Mouse (Mus musculus): ENCODE measurements around the gene Orai2. TPM values are rescaled to one million over a fixed set of nuclear protein-coding genes. Genes with fewer than 3 reads are reported as not detected.

The Orai2 gene
- polyA plus RNA-seq (2021; fragmentation: Nextera tagmentation), result 79.5 and 83.7 TPM in 2 replicates
- long read RNA-seq, experiment 1, transcript Orai2-201 (3 exons, 3,908 nt), result major isoform, 78 of 132 reads
- long read RNA-seq, experiment 1, transcript Orai2-203 (4 exons, 693 nt), result minor isoform, 11 of 132 reads
- long read RNA-seq, experiment 1, partial matches to known transcripts, result 2 of 132 reads
- long read RNA-seq, experiment 1, other reads (novel, unspliced or antisense), result 41 of 132 reads
- long read RNA-seq, experiment 2, transcript Orai2-201 (3 exons, 3,908 nt), result major isoform, 419 of 608 reads
- long read RNA-seq, experiment 2, transcript Orai2-203 (4 exons, 693 nt), result minor isoform, 96 of 608 reads
- long read RNA-seq, experiment 2, partial matches to known transcripts, result 4 of 608 reads
- long read RNA-seq, experiment 2, other reads (novel, unspliced or antisense), result 89 of 608 reads

GRCm38 (mm10) chr5:136170512-136171362, at the start of gene Orai2:
Gene Orai2, minus strand, starts transcription at chr5:136170713.

GRCm38 (mm10) chr5:136198474-136199391, 28.2 kb upstream of the Orai2 start, which contains the start of gene Prkrip1:
Gene Prkrip1, minus strand, starts transcription at chr5:136198963.

GRCm38 (mm10) chr5:136135571-136136291, 34.8 kb downstream of the Orai2 start, which contains the start of the genes Lrwd1 and Alkbh4:
Gene Lrwd1, minus strand, starts transcription at chr5:136136074.
Gene Alkbh4, plus strand, starts transcription at chr5:136136146.

GRCm38 (mm10) chr5:136115891-136116783, 54.4 kb downstream of the Orai2 start, which contains the start of gene Polr2j:
Gene Polr2j, plus strand, starts transcription at chr5:136116631.

Small RNA genes within 50 kb of the gene (microRNA-seq; reads per million reads assigned to microRNA genes)
- gene Mir7035, result not detected

Other genes with a start within 250 kb of the Orai2 start
- 463 and 554 TPM in 2 replicates for gene Ywhag, start 236.1 kb downstream of the Orai2 start, polyA plus RNA-seq (2021; fragmentation: Nextera tagmentation)
- gene Ssc4d, start 196.2 kb downstream of the Orai2 start, polyA plus RNA-seq (2021; fragmentation: Nextera tagmentation), result 0.93 and 0.94 TPM in 2 replicates
- 0.18 and 0.56 TPM in 2 replicates for gene Zp3, start 190.6 kb downstream of the Orai2 start, polyA plus RNA-seq (2021; fragmentation: Nextera tagmentation)
- gene Dtx2, start 175.9 kb downstream of the Orai2 start, polyA plus RNA-seq (2021; fragmentation: Nextera tagmentation), result 7.4 and 7.7 TPM in 2 replicates
- not detected in 2 replicates for gene Upk3b, start 132.2 kb downstream of the Orai2 start, polyA plus RNA-seq (2021; fragmentation: Nextera tagmentation)
- gene Upk3bl, start 116.2 kb downstream of the Orai2 start, polyA plus RNA-seq (2021; fragmentation: Nextera tagmentation), result 0.53 and 0.93 TPM in 2 replicates
- gene Rasa4, start 86.8 kb downstream of the Orai2 start, polyA plus RNA-seq (2021; fragmentation: Nextera tagmentation), result 1.7 and 2.0 TPM in 2 replicates
- 153 and 176 TPM in 2 replicates for gene Polr2j, start 54.1 kb downstream of the Orai2 start, polyA plus RNA-seq (2021; fragmentation: Nextera tagmentation)
- 5.6 and 6.3 TPM in 2 replicates for gene Lrwd1, start 34.6 kb downstream of the Orai2 start, polyA plus RNA-seq (2021; fragmentation: Nextera tagmentation)
- 10.3 and 10.5 TPM in 2 replicates for gene Alkbh4, start 34.6 kb downstream of the Orai2 start, polyA plus RNA-seq (2021; fragmentation: Nextera tagmentation)
- gene Prkrip1, start 28.2 kb upstream of the Orai2 start, polyA plus RNA-seq (2021; fragmentation: Nextera tagmentation), result 32.3 and 36.3 TPM in 2 replicates
- 0.90 and 1.5 TPM in 2 replicates for gene Sh2b2, start 75.8 kb upstream of the Orai2 start, polyA plus RNA-seq (2021; fragmentation: Nextera tagmentation)

Measured in layer of hippocampus, adult 6 months (tissue).